Mouse (Mus musculus) liver, adult (tissue): ENCODE measurements around the gene Lrrc75b.

Experiments used
- GATA4 ChIP-seq: IDR thresholded peaks from 2 replicates; pipeline ENCODE4 v1.6.1; 2014; ENCODE audit warnings: mild to moderate bottlenecking, low read length; ENCODE audit not compliant: insufficient replicate concordance

Lrrc75b gene

GRCm38 (mm10) chr10:75571937-75572336, 11.8 kb upstream of the Lrrc75b start:
- TF ChIP-seq GATA4 = no peak

GRCm38 (mm10) chr10:75570981-75571657, 11.0 kb upstream of the Lrrc75b start:
- TF ChIP-seq GATA4 = no peak

DNA sequence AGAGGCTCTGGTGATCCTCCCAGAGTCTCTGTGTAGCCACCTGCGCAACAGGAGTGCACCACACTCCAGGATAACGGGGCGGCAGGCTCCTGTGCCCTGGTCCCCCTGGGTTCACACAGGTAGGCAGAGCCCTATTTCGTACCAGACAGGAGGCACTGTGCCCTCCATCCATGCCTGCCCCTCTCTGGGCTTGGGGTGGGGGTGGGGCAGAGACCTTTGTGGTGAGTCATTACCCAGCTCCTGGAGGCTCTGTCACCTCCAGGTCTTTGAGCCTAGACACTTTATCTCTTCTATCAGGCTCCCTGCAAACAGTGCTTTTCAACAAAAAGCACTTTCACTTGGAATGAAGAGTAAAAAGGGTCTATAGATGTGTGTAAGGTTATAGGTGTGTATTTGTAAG, 8.7 kb upstream of the Lrrc75b start:
- TF ChIP-seq GATA4 = no peak

GRCm38 (mm10) chr10:75568441-75568840, 8.3 kb upstream of the Lrrc75b start:
- TF ChIP-seq GATA4 = no peak

- no peak for TF ChIP-seq GATA4
Measured at GRCm38 (mm10) chr10:75568029-75568428, 7.9 kb upstream of the Lrrc75b start.

GRCm38 (mm10) chr10:75566321-75566720, 6.2 kb upstream of the Lrrc75b start:
- TF ChIP-seq GATA4 = no peak

DNA sequence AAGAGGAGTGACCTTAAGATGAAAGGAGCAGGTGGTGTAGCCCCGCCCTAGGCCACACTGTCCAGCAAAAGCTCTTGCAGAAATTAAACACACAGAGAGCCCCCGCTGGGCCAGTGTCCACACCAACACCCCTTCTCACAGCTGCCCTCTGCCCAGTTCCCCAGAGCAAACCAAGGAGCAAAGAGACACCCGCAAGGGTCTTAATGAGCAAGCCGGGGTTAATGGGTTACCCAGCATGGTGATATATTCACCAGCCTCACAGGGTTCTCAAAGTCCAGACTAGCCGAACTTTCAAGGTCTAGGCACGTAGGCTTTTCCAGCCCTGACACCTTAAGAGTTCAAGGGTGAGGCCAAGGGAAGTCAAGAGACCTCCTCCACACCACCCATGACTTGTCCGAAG, 5.8 kb upstream of the Lrrc75b start:
- TF ChIP-seq GATA4 = no peak

- TF ChIP-seq GATA4 = no peak
Measured at GRCm38 (mm10) chr10:75565436-75565835, 5.3 kb upstream of the Lrrc75b start.

- TF ChIP-seq GATA4 = no peak
Measured at GRCm38 (mm10) chr10:75564687-75565265, 4.6 kb upstream of the Lrrc75b start.

DNA sequence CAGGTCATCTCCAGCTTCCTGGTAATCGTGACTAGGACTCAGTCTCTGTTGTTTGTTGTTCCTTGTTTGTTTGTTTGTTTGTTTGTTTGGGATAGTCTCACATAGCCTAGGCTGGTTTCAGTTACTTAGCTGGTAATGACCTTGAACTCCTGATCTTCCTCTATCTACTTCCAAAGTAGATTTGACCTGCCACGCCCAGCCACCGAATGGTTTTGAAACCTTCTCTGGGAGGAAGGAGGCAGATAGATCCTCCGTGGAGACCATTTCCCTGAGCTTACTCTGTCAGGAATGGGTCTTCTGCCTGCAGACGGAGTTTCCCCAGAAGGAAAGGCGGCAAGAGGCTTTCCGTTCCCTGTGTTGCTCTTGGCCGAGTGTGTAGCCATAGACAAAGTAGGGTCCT, 2.5 kb upstream of the Lrrc75b start:
- TF ChIP-seq GATA4 = no peak

GRCm38 (mm10) chr10:75561071-75561654, 1.0 kb upstream of the Lrrc75b start, which contains the start of gene Ggt1:
Gene Ggt1, plus strand, starts transcription at chr10:75561604.
- TF ChIP-seq GATA4 = no peak

- TF ChIP-seq GATA4 = no peak
Measured at GRCm38 (mm10) chr10:75560549-75560899, 394 bp upstream of the Lrrc75b start.

DNA sequence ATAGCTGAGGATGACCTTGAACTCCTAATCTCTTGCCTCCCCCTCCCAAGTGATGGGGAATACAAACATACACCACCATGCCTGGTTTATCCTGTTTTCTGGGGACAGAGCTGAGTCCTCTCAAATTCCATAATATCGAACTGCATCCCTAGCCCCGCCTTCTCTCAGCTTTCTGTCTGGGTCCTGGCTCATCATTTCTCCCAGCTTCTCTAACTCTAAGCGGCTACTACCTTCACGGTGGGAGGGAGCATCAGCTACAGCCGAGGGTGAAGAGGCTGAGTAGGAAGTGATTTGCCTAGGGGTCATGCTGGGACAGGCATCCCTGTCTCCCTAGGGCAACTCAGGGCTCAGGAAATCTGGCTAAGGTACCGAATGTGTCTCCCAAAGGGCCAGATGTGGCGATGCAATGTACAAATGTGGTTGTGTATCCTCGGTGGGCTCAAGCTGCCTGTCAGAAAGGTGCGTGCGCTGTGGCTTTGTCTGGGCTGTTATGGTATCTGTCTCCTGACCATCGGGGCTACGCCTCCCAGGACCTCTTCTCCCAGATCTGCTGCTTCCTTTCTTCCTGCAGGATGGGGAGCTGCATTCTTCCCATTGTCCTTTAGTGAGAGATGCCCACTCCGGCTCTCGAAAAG, 972 bp downstream of the Lrrc75b start:
- TF ChIP-seq GATA4 = no peak

DNA sequence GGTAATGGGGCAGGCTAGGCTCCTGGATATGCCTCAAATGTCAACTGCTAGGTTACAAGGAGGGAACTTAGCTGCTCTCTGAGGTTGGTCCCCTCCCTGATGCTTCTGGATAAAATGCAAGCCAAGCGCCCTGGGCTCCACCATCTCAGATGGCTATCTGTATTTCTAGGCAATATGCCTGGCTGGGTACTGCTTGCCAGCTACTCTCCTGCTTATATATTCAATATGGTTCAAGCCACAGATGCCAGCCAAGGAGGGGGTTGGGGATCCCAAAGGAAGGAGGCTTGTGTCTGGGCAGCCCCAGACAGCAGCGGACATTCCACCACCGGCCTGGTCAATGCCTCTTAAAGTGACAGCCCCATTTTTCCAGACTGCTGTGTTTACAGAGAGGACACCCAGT, 1.6 kb downstream of the Lrrc75b start:
- TF ChIP-seq GATA4 = no peak

- TF ChIP-seq GATA4 = no peak
Measured at GRCm38 (mm10) chr10:75556026-75556425, 4.1 kb downstream of the Lrrc75b start.

GRCm38 (mm10) chr10:75555557-75555956, 4.6 kb downstream of the Lrrc75b start:
- no peak for TF ChIP-seq GATA4
